Mouse (Mus musculus): ENCODE measurements at regions not wholly inside any gene's neighbourhood (a gene's known extent, or its start where the extent isn't known, plus 50 kb on each side); places are given as distances from the start of the nearest gene placed in this dataset.

GRCm38 (mm10) chr13:79443113-79443512, 1243.6 kb upstream of the Nr2f1 start:
- TF ChIP-seq CTCF (IDR thresholded peaks at IDR 0.05; ENCODE audit: low read depth) (no peak), EP300 (IDR thresholded peaks at IDR 0.05; ENCODE audit: low read depth) (no peak)
